Mouse (Mus musculus): ENCODE results near the gene Oat.
A peak's percentile ranks its signal among the peaks of the same experiment; 100 is the strongest.

Gene Oat

DNA sequence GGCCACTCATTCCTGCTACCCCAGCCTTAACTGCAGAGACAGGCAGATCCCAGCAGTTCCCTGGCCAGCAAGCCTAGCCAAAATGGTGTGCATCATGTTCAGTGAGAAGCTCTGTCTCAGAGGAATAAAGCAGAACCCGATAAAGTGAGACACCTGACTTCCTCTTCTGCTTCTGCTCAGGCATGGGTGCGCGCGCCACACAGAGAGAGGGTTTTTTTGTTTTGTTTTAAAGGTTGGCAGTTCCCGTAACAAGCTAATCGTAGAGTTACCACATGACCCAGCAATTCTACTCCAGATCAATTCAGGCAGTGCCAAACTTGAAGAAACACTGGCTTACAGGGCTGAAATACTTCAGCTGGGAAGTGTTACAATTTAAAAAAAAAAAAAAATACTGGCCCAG is 7.4 kb downstream of the Oat start:
- no peak for TF ChIP-seq NANOG (IDR thresholded peaks at IDR 0.05; ENCODE audit: borderline replicate concordance, low read length)

DNA sequence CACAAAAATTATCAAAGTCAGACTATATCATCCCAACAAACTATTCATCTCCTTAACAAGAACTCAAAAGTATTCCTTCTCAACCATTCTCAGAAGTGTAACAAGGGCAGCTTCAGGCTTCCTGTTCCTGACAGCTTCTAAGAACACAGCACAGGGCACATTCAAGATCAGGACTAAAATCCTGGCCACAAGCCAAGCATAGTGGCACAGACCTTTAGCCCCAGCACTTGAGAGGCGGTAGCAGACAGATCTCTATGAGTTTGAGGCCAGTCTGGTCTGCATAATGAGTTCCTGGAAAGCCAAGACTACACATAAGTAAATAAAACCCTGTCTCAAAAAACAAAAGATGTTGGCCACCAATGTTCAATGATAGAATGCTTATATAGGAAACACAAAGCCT is 10.4 kb downstream of the Oat start:
- Histone ChIP-seq H3K36me3 (ENCODE audit: insufficient read depth, low read length) (peaks cover 44% of the 10 kb centered on the region), H3K4me3 (replicated peaks; ENCODE audit: low read length) (no peak overlapping the region), H3K4me1 (replicated peaks; ENCODE audit: low read depth, low read length) (no peaks in the 10 kb centered on the region), H3K9me3 (ENCODE audit: low read length) (no peaks in the 10 kb centered on the region), H3K27me3 (ENCODE audit: insufficient read depth, low read length) (no peaks in the 10 kb centered on the region)
- no peak for TF ChIP-seq CTCF (conservative IDR thresholded peaks at IDR 0.05; ENCODE audit: low read length)
- TF ChIP-seq POU5F1 (IDR thresholded peaks at IDR 0.05; ENCODE audit: borderline replicate concordance, low read length): no peak
- no peak for TF ChIP-seq NANOG (IDR thresholded peaks at IDR 0.05; ENCODE audit: borderline replicate concordance, low read length)

More for the DNA sequence above, 7.4 kb downstream of the Oat start:
- Histone ChIP-seq H3K4me3 (replicated peaks; ENCODE audit: low read length) (no peak overlapping the region), H3K27me3 (ENCODE audit: insufficient read depth, low read length) (peaks cover under 1% of the 10 kb centered on the region; the same call in 1 of the 2 replicates), H3K36me3 (ENCODE audit: insufficient read depth, low read length) (peaks cover 16% of the 10 kb centered on the region), H3K9me3 (ENCODE audit: low read length) (no peaks in the 10 kb centered on the region), H3K4me1 (replicated peaks; ENCODE audit: low read depth, low read length) (no peaks in the 10 kb centered on the region)

DNA sequence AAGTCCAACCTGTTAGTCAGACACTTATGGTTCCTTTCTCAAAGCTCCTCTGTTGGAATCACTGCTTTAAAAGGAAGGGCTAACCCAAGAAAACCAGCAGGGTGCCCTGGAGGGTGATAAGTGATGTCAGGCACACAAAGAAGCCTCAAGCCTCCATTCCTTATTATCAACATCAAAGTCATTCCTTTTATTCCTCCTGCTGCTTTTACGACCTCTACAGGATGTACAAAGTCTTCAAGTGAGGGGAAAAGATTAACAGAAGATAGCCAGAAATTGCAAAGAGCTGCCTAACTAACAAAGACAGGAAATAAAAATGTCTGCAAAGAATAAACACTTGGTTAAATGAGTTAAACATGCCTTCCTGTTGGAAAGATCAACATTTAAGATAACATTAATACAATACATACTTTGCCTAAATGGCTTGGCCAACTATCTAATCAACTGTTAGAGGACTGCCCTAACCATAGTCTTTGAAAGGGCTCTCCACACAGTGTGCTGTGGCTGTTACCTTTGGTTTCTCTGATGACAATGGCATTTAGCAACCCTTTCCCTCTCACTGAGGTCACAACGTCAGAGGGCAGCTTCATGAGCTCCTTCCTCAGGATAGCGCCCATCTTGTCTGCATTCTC is 16.9 kb downstream of the Oat start:
- Histone ChIP-seq H3K4me1 (replicated peaks; ENCODE audit: low read depth, low read length) (no peaks in the 10 kb centered on the region), H3K36me3 (ENCODE audit: insufficient read depth, low read length) (peaks cover 66% of the 10 kb centered on the region), H3K27me3 (ENCODE audit: insufficient read depth, low read length) (no peaks in the 10 kb centered on the region), H3K9me3 (ENCODE audit: low read length) (no peaks in the 10 kb centered on the region), H3K4me3 (replicated peaks; ENCODE audit: low read length) (no peak overlapping the region)
- TF ChIP-seq POU5F1 (IDR thresholded peaks at IDR 0.05; ENCODE audit: borderline replicate concordance, low read length): no peak
- TF ChIP-seq CTCF (conservative IDR thresholded peaks at IDR 0.05; ENCODE audit: low read length): no peak
- TF ChIP-seq NANOG (IDR thresholded peaks at IDR 0.05; ENCODE audit: borderline replicate concordance, low read length): no peak

DNA sequence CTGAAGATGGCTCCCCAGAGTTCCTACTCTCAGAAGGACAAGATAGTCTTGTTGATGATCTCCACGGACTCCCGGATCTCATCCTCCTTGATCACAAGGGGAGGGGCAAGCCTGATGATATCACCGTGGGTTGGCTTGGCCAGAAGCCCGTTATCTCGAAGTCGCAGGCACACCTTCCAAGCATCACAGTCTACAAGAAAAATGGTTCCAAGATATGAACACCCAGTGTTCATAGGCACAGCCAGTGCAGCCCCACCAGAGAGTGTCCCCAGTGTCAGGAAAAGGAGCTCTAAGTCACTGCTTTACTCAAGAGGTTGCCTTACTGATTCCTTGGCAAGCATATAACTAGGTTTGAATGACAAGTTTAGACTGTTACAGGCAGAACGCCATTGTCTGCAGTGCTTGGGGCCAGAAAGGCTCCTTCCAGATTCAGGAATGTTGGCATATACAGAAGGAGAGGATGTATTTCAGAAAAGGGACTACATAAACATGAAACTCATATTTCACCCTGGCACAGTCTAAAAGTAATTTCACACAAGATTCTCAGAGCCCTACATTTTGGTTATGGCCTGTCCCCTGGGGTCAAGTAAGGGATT is 18.0 kb downstream of the Oat start:
- Histone ChIP-seq H3K36me3 (ENCODE audit: insufficient read depth, low read length) (peaks cover 57% of the 10 kb centered on the region), H3K4me1 (replicated peaks; ENCODE audit: low read depth, low read length) (no peaks in the 10 kb centered on the region), H3K4me3 (replicated peaks; ENCODE audit: low read length) (no peak overlapping the region), H3K9me3 (ENCODE audit: low read length) (no peaks in the 10 kb centered on the region), H3K27me3 (ENCODE audit: insufficient read depth, low read length) (peaks cover under 1% of the 10 kb centered on the region; the same call in 1 of the 2 replicates)
- TF ChIP-seq NANOG (IDR thresholded peaks at IDR 0.05; ENCODE audit: borderline replicate concordance, low read length): no peak
- no peak for TF ChIP-seq POU5F1 (IDR thresholded peaks at IDR 0.05; ENCODE audit: borderline replicate concordance, low read length)
- no peak for TF ChIP-seq CTCF (conservative IDR thresholded peaks at IDR 0.05; ENCODE audit: low read length)

DNA sequence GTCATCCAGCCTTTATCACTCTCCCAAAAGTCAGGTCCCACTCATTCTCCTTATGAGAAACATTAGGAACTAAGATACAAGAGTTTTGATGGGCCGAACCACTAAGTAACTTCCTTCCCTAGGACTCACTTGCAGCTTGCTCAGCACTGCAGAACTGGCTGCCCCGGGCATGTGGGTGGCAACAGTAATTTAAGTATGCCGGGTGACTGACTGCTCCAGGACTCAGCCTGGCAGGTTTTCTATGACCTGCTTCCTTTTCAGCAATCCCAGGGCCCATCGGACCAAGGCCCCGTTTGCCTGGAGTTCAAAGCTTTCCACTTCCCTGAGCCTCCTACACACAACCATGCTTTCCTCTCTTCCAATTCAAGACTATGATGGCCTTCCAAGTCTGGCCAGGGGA is 19.6 kb downstream of the Oat start:
- TF ChIP-seq CTCF (conservative IDR thresholded peaks at IDR 0.05; ENCODE audit: low read length): no peak
- TF ChIP-seq POU5F1 (IDR thresholded peaks at IDR 0.05; ENCODE audit: borderline replicate concordance, low read length): no peak
- no peak for TF ChIP-seq NANOG (IDR thresholded peaks at IDR 0.05; ENCODE audit: borderline replicate concordance, low read length)
- Histone ChIP-seq H3K4me3 (replicated peaks; ENCODE audit: low read length) (no peak overlapping the region), H3K36me3 (ENCODE audit: insufficient read depth, low read length) (peaks cover 41% of the 10 kb centered on the region), H3K9me3 (ENCODE audit: low read length) (no peaks in the 10 kb centered on the region), H3K27me3 (ENCODE audit: insufficient read depth, low read length) (peaks cover 4% of the 10 kb centered on the region; the same call in 1 of the 2 replicates), H3K4me1 (replicated peaks; ENCODE audit: low read depth, low read length) (peaks cover 3% of the 10 kb centered on the region)

DNA sequence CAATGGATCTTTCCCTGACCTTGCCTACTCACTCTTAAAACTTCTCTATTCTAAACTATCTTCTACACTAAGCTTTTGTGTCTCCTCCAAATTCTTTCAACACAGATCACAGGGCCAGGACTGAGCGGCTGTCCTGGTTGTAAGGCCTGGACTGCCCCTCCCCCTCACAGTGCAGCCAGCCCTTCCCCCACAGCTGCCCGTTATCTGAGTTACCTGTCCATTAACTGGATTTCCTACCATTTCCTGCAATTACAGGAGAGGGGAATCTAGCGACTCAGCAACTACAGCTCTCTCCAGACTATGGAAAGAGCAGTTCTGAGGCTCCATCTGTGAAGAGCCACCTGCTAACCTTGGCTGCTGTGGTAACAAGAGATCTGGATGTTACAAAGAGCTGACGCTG is 20.3 kb downstream of the Oat start:
- H3K27me3 ChIP-seq (ENCODE audit: insufficient read depth, low read length): peaks cover 4% of the 10 kb centered on the region; the same call in 1 of the 2 replicates
- no peak for TF ChIP-seq POU5F1 (IDR thresholded peaks at IDR 0.05; ENCODE audit: borderline replicate concordance, low read length)
- TF ChIP-seq NANOG (IDR thresholded peaks at IDR 0.05; ENCODE audit: borderline replicate concordance, low read length): no peak
- TF ChIP-seq CTCF (conservative IDR thresholded peaks at IDR 0.05; ENCODE audit: low read length): no peak
- H3K9me3 ChIP-seq (ENCODE audit: low read length): no peaks in the 10 kb centered on the region
- no peak overlapping the region for H3K4me3 ChIP-seq (replicated peaks; ENCODE audit: low read length)
- H3K36me3 ChIP-seq (ENCODE audit: insufficient read depth, low read length): peaks cover 34% of the 10 kb centered on the region
- peaks cover 9% of the 10 kb centered on the region for H3K4me1 ChIP-seq (replicated peaks; ENCODE audit: low read depth, low read length)

DNA sequence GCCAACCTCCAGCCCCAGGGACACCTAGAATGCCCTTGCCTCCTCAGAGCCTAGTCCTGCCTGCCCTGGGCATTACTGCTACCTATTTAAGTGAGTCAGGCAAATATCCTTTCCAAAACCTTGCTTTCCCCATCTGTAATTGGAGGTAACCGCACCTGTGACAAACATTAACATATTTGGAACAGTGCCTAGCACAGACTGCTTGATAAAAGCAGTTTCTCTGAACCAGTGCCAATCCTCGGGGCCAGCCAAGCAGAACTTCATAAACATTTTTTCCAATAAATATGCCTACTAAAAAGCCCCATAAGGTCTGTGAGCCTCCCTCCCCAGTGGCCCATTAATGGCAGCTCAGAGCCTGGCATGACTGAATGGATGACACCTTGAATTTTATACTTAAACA is 22.1 kb downstream of the Oat start:
- Histone ChIP-seq H3K4me1 (replicated peaks; ENCODE audit: low read depth, low read length) (peaks cover 9% of the 10 kb centered on the region), H3K36me3 (ENCODE audit: insufficient read depth, low read length) (peaks cover 20% of the 10 kb centered on the region), H3K4me3 (replicated peaks; ENCODE audit: low read length) (no peak overlapping the region), H3K27me3 (ENCODE audit: insufficient read depth, low read length) (peaks cover 13% of the 10 kb centered on the region; the same call in 1 of the 2 replicates), H3K9me3 (ENCODE audit: low read length) (no peaks in the 10 kb centered on the region)
- TF ChIP-seq NANOG (IDR thresholded peaks at IDR 0.05; ENCODE audit: borderline replicate concordance, low read length) (no peak), POU5F1 (IDR thresholded peaks at IDR 0.05; ENCODE audit: borderline replicate concordance, low read length) (no peak), CTCF (conservative IDR thresholded peaks at IDR 0.05; ENCODE audit: low read length) (no peak)

DNA sequence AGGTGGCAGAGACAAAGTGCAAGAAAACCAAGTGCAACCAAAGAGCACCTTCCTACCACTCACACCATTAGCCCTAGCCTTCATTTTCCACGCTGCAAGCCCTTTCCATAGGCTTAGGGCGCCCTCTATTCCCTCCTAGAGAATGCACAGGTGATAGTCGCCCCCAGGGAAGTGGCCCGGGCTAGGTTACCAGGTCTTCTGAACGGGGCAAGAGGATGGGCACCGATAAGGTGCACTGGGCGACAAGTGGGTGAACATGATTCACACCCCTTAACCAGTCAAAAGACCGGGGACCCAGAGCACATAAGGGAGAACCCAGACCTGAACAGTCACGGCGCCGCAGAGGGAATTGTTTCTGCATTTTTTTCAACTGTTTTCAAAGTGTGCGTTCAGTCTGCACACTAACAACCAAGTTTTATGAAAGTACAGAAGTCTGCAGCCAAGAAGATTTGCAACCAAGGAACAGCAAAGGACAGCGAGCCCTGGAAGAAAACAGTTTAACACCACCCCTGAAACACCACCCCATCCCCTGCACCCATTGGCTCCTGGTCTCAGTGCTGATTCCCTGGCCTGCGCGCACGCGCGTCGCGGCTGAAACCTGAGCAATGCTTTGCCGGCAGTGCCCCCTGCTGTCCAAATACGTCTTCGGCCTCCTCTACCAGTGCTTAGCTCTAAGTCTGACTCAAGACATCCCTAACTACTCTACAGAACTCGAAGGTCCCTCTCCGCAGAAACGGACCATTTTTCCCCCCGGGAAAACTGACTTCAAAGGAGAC is 24.7 kb downstream of the Oat start:
- TF ChIP-seq POU5F1 (IDR thresholded peaks at IDR 0.05; ENCODE audit: borderline replicate concordance, low read length) (no peak), CTCF (conservative IDR thresholded peaks at IDR 0.05; ENCODE audit: low read length) (peak; percentile 60), NANOG (IDR thresholded peaks at IDR 0.05; ENCODE audit: borderline replicate concordance, low read length) (no peak)
- Histone ChIP-seq H3K9me3 (ENCODE audit: low read length) (no peaks in the 10 kb centered on the region), H3K36me3 (ENCODE audit: insufficient read depth, low read length) (no peaks in the 10 kb centered on the region), H3K4me1 (replicated peaks; ENCODE audit: low read depth, low read length) (peaks cover 9% of the 10 kb centered on the region), H3K27me3 (ENCODE audit: insufficient read depth, low read length) (peaks cover 24% of the 10 kb centered on the region), H3K4me3 (replicated peaks; ENCODE audit: low read length) (peak overlapping the region; percentile 77)
